Mouse (Mus musculus) spleen, embryonic (tissue): ENCODE results near the gene Apoc2.

ENCODE experiments used
- CTCF ChIA-PET: fragments of 350-600 bp; sonication (Branson Sonifier 250); formaldehyde crosslinking; loops from one replicate; lab custom pipeline; 2022; lab: Charles Lee

Apoc2 gene

DNA sequence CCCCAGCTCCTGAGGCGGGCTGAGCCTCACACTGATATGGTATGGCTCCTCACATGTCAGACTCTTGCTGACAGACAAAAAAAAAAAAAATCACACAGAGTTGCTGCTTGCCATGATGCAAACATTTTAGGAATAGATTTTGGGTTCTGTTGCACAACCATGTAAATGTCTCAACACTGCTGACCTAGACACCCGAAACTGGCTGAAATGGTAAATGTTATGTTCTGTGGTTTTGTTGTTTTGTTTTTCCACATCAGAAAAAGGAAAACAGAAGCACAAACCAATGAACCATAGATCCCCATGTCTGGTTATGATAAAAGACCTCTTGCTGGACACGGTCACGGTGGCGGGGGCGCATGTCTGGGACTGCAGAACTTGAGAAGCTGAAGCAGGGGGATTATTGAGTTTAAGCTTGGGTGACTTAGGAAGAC is 6.0 kb upstream of the Apoc2 start:
- CTCF ChIA-PET = interaction anchor here (1.2 kb wide), 1 partner anchor 14 kb away, joined by 3 read pairs; no protein-coding TSS in a partner anchor

DNA sequence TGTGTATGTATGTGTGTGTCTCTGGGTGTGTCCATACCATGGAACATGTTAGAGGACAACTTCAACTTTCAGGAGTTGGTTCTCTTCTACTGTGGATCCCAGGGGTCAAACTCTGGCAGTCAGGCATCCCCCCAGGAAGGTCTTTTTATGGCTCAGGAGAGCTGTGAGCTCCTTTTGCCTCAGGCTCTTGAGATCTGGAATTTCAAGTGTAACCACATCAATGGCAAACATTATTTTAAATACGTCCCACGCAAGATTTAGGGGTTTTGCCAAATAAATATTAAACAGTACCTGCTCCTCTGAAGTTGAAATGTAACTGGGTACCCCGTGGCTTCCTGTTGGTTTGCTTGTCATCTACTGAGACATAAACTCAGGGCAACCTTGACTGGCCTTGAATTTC is 5.2 kb upstream of the Apoc2 start:
- CTCF ChIA-PET = no interaction called here

DNA sequence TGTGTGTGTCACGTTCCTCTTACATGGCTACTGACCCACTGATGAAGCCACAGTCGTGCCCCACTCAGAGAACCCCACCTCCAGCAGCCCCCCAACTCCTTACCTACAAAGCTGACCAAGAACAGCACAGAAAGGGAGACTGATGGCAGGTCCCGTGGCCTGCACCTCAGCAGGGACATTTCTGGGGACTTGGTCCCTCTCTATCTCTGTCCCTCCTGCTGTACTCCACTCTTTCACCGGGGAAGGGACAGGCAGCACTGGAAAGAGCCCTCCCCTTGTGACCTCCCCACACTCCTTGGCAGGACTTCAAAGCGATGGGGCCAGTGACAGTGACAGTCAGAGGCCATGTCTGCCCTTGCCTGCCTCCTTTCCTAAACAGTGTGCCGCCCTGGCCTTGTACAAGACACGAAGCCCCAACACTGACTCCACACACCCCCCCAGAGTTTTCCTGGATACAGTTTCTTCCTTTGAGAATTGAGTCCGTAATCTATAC is 3.5 kb upstream of the Apoc2 start, which contains the start of the genes Gm44805 and Apoc4:
Gm44805 (minus strand) TSS at position 222 of the 493 bp plus-strand sequence.
Apoc4 (minus strand) TSS at position 278 of the 493 bp plus-strand sequence.
- CTCF ChIA-PET = interaction anchor here (0.7 kb wide), 1 partner anchor 20 kb away, joined by 3 read pairs; no protein-coding TSS in a partner anchor

DNA sequence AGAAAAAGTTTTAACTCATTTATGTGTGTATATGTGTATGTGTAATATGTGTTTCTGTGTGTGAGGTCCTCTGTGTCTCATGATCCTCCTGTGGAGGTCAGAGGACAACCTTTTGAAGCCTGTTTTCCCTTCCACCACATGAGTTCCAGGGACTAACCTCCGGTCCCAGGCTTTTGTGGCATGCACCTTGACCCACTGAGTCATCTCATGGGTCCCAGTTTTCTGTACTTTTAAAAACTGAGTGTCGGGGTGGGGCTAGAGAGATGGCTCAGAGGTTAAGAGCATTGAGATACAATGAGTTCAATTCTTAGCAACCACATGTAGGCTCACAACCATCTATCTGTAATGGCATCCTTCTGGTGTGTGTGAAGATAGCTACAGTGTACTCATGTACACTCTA is 3.0 kb upstream of the Apoc2 start:
- CTCF ChIA-PET = interaction anchor here (0.7 kb wide), 1 partner anchor 21 kb away, joined by 3 read pairs; no protein-coding TSS in a partner anchor

DNA sequence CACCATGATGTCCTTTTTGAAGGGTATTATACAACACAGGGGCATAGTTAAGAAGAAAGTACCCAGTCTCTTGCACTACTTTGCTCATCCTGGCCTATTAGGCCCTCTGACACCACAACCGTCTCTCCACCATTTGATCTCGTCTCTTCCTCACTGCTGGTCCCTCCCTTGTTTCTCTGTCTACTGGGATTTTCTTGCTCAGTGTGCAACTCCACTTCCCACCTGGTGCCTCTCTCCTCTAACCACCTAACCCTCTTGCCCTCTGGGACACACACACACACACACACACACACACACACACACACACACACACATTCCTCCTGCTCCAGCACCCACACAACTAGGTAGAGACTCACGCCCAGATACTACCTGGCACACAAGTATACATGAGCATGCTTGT is 1.2 kb upstream of the Apoc2 start:
- CTCF ChIA-PET = no interaction called here

DNA sequence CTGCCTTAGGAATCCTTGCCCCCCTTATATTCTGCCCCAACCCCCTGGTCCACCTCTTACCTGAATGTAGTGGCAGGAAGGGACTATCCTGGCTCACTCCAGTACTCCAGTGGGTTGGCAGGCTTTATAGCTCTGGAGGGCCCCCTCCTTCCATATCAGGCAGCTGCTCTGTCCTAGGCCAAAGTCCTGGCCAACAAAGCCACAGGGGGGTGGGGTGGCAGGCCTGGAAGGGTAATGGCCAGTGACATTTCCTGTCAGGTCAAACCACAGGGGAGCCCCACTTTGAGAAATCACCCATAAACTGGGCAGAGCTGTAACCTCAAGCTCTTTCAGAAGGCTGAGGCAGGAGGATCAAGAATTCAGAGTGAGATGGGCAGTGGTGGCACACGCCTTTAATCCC is 1.1 kb downstream of the Apoc2 start:
- CTCF ChIA-PET = interaction anchor here (0.6 kb wide), 1 partner anchor 24 kb away, joined by 3 read pairs; no protein-coding TSS in a partner anchor

DNA sequence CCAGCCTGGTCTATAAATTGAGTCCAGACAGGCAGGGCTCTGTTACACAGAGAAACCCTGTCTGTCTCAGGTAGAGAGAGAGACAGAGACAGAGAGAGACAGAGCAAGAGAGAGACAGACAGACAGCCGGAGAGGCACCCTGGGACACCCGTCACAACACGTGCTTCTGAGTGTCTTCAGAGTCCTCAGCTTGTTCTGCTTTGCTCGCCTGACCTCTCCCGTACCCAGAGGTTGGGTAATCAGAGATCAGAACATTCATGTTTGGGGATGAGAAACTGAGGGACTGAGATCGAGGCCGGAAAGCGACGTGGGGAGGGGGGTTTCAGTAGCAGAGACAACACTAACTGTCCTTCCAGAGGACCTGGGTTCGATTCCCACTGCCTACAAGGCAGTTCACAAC is 1.9 kb downstream of the Apoc2 start:
- CTCF ChIA-PET = no interaction called here

DNA sequence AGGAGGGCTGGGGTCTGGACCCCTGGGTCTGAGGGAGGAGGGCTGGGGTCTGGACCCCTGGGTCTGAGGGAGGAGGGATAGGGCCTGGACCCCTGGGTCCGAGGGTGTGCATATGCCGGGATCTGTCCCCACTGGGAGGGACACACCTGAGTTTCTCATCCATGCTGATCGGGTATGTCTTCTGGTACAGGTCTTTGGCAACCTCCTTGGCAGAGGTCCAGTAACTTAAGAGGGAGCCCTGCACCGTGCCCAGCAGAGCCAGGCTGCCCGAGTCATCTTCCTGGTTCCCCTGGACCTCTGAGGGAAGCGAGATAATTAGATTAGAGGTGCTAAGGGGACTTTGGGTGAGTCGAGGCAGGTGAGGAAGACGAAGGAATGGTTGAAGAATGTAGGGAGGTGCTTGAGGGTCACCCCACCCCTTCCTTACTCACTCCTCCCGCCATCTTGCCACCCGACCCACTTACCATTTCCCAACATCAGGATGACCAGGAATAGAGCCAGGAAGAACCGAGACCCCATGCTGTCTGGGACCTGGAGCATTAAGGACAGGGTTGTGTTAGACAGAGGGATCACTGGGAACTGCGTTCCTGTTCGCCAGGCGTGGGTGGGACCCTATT is 4.5 kb downstream of the Apoc2 start:
- CTCF ChIA-PET = no interaction called here

DNA sequence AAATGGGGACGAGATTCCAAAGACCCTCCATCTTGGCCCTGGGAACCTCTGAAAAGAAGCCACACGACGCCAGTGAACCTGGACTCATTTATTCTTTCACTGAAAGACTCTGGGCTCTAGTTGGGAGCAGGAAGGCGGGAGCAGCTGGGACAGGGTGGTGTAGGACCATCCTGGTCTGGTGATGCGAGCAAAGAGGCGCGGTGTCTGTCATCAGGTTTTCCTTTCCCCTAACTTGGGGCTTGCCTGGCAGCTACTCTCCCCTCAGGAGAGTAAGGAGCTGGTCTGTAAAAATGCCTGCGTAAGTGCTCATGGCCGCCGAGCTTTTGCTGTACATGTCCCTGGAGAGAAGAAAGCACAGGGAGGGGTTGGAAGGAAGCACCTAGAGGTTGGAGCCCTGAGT is 6.2 kb downstream of the Apoc2 start:
- CTCF ChIA-PET = no interaction called here

DNA sequence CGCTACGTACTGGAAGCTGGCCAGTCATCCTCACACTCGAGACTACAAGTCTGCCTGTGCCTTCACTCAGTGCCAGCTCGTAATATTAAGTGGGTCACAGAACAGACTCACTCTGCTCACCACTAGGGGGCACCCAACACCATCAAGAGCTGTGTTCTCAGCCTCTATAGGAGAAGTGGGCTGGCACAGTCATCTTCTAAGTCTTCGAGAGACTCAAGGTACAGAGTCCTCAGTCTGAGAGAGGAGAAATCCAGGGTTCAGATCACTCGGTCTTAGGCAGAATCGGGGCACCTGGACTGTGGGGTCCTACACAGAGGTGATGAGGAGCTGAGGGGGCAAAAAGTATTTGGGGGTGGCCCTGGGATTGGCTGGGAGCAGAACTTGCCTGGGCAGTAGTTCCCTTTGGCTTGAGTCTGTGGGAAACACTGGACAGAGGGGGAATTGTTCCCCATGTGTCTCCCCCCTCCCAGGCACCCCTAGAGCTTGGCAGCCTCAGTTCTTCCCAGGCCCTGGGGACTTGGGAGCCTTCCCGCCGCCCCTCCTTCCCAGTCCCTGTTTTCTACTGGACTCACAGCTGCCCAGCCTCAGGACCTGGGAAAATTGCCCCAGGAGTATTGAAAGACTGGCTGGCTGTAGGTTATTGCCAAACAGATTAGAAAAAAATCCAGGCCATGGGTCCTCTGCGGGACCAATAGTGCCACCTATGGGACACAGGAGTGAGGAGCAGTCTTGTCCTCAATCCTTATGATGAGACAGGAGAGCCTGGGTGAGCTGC is 8.6 kb downstream of the Apoc2 start:
- CTCF ChIA-PET = interaction anchor here (0.6 to 1.7 kb wide), 4 partner anchors 32 to 64 kb away, joined by 3 to 13 read pairs (median 4); no protein-coding TSS in a partner anchor

DNA sequence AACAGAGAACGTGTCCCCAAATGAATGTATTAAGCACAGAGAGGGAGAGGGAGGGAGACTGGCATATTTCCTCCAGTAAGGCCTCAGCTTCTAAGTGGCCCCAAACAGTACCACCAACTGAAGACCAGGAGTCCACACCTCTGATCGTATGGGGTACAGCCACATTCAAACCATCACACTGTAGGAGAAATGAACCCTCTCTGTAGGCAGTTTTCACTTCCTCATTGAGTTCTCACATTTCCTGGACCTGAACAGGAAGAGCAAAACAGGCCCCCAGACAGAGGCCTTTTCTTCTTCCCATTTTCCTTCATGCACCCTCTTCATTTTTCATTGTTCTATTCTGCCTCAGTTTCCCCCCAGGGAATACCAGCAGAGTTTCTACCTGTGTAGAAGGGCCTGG is 10.3 kb downstream of the Apoc2 start:
- CTCF ChIA-PET = interaction anchor here (0.6 to 1.3 kb wide), 2 partner anchors 26 to 44 kb away, joined by 3 to 10 read pairs; no protein-coding TSS in a partner anchor

DNA sequence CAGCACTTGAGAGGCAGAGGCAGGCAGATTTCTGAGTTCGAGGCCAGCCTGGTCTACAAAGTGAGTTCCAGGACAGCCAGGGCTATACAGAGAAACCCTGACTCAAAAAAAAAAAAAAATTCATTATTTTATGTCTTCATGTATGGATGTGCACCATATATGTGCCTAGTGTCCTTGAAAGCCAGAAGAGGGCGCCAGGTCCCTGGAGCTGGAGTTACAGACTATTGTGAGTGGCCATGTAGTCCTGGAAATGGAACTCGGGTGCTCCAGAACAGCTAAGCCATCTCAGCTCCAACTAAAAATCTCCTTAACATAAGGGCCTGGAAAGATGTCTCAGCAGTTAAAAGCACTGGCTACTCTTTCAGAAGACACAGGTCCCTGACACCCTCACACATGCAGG is 11.0 kb downstream of the Apoc2 start:
- CTCF ChIA-PET = interaction anchor here (0.6 to 1.9 kb wide), 3 partner anchors 33 to 184 kb away, joined by 3 to 8 read pairs (median 6); no protein-coding TSS in a partner anchor

DNA sequence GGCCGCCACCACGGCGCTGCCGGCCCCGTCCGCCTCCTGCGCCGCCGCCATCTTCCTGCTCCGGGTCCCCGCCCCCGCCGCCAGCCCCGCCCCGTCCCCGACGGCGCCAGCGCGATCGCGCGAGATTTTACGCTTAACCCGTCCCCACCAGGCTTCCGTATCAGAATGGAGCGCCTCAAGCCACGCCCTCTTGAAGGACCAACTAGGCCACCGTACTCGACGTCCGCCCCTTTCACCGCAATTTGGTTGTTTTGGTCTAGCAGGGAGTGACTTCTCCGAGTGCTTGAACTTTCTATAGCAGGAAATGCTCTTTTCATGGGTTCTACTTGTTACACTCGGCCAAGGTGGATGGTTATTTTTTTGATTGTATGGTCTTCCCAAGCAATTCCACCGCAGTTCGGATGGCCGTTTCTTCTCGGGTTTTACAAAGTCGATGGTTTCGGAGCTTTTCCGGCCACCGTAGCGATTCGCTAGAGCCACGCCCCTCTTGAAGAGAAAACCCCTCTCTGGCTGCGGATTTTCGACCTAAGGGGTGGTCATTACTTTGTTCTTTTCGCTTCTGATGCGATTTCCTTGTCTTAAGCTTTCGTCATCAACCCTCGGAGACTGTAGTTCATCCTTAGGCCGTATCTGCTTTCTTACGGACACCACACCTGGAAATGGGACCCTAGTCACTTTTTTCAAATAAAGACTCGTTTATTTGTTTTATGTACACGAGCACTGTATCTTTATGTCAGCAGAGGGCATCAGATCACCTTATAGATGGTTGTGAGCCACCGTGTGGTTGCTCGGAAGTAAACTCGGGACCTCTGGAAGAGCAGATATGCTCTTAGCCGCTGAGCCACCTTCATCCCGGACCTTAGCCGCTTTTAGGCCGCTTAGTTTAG is 12.5 kb downstream of the Apoc2 start, which contains the start of gene Clptm1:
Clptm1 (minus strand) TSS at position 79 of the 887 bp plus-strand sequence.
- CTCF ChIA-PET = interaction anchor here (0.6 to 1.9 kb wide), 3 partner anchors 35 to 54 kb away, joined by 4 to 14 read pairs (median 6); no protein-coding TSS in a partner anchor

DNA sequence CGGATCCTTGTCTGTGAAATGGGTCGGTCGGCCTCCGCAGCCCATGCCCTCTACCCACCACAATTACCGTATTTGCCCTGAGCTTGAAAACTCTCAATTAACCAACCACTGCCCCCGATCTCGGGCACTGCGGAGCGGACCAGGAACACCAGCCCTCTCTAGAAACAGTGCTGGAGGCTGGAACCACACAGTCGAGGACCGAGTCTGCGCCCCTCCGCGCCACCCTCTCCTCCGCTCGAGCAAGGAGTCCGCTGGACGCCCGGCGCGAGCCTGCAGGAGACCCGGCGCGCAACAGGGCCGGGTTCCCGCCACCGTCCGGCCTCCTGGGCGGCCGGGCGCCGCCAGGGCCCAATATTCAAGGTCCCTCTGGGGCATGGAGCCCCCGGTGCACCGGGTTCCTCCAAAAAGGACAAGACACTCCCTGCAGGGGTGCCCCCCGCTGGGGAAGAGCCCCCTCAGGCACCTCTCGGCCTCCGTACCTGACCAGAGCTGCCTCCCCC is 13.2 kb downstream of the Apoc2 start:
- CTCF ChIA-PET = interaction anchor here (0.6 kb wide), 1 partner anchor 53 kb away, joined by 14 read pairs; no protein-coding TSS in a partner anchor

DNA sequence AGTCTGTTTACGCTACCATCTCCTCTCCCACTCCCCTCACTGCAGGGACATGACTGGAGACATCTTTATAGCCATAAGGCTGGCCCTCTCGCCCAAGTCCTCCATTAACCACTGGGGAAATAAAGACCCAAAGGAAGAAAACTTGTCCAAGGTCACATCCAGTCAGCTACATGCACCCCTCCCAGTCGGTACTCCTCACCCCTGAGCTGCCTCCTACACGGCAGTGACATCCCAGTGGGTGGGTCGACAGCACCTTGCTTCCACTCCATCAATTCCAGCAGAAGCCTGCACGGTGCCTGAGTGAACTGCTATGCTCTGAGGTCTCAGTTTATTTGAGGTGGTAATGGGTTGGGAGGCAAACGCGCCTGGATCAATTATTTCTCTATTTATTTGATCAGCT is 13.8 kb downstream of the Apoc2 start:
- CTCF ChIA-PET = interaction anchor here (0.7 kb wide), 1 partner anchor 18 kb away, joined by 3 read pairs; no protein-coding TSS in a partner anchor

DNA sequence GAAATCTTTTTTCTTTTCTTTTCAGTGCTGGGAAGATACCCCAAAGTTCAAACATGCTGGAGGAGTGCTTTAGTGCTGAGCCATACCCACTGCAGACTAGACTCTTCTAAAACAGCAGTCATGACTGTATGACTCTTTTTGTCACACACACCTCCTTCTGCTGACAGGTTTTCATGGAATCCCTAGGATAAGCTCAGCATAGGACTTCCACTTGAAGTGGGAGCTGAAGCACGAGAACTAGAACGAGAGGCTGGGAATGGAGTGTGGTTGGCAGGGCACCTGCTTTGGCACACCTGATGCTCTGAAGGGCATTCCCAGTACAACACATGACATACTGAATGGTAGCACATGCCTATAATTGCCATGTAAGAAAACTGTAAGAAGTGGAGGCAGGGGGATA is 25.1 kb downstream of the Apoc2 start:
- CTCF ChIA-PET = interaction anchor here (0.6 kb wide), 1 partner anchor 52 kb away, joined by 4 read pairs; no protein-coding TSS in a partner anchor

DNA sequence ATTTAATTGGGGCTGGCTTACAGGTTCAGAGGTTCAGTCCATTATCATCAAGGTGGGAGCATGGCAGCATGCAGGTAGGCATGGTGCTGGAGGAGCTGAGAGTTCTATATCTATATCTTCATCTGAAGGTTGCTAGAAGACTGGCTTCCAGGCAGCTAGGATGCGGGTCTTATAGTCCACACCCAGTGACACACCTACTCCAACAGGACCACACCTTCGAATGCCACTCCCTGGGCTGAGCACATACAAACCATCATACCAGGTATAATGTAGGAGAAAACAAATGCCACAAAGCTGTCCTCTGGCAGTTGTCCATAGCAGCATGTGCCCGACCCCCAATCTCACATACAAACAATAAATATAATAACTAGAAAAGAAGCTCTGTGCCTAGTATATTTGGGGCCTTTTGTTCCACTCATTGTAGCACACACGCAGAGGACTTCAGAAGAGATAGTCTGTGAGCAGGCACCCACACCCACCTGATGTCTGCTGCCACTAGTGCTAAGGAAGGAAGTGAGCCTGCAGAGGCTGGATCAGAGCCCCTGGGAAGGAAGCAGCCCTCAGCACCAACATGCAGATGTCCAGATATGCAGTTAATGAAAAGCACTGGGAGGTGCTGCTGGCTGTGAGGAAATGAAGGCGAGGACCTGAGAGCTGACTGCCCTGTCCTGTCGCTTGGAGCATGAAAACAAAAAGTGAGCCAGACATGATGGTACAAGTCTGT is 26.5 kb downstream of the Apoc2 start:
- CTCF ChIA-PET = interaction anchor here (0.6 to 1.1 kb wide), 2 partner anchors 62 to 176 kb away, joined by 3 to 6 read pairs; no protein-coding TSS in a partner anchor

DNA sequence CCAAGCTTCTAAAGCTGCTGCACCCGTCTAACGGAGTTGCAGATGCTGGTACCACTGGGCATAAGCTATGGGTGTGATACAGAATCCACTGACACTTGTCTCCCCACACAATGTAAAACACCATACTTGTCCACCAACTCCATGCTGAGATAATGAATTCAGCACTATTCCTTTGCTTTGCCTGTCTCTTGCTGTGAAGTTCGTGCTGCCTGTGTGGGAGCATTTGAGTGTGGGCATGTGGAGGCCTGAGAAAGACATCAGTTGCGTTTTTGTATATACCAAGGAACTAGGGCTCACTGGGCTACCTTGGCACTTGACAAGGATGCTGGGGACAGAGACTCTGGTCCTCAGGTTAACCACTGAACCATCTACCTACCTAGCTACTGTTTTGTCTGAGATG is 36.5 kb downstream of the Apoc2 start:
- CTCF ChIA-PET = no interaction called here

DNA sequence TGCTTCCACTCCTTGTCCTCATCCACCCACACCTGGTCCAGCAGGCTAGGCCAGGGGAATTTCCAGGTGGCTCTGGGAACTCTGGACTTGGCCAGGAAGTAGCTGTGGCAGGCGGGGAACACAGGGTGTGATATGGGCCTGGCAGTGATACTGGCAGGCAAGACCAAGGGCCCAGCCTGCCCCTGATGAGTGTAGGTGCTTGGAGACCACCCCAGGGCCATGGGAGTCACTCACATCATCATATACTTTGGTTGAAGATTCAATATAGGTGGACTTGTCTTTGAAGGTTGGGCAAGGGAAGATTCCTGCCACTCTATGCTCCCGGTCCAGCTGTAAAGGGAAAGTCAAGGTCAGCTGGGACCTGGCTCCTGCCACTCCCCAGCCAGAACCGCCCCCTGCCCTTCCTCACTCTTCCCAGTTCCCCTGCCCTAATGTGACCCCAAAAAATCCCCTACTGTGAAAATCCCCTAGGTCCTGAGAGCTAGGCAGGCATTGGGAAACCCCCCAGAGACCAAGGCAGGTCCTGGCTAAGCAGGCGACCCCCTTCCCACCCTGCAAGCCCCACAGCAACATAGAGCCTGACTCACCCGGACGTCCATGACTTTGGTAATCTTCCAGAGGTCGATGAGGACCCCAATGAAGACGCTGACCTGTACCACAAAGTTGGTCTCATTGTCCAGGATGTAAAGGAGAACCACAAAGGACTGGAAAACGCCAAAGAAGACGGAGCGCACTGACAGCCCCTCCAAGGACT is 42.5 kb downstream of the Apoc2 start:
- CTCF ChIA-PET = no interaction called here
